In the genomic region with DNA sequence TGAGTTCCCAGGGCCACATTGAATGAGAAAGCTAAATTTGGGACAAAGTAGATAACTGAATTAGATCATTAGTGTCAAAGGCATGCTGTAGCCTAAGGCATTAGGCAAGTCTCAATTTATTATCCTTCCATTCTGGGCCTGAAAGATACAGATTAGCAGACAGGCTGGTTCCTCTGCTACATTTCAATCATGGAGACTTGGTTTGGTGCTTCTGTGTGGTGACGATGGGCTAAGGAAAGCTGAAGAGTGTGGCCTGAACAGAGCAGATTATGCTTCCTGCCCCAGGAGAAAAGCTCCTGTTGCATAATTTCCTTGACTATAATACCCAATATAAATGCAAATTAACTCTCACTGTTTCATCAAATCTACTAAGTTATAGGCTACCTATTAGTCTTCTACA, we compare ENCODE assay signal across 16 mouse cellular contexts. TPM values are rescaled to one million over a fixed set of nuclear protein-coding genes. Genes with fewer than 3 reads are reported as not detected.
"Had no signal": no experiment of that assay in that cellular context is flagged by ENCODE, and none has a peak within 500 bp of the region (broad histone marks: within the 10 kb centered on the region; RNA-seq: fewer than 3 reads in every experiment).

No protein-coding gene starts in this region.

- ATAC-seq: intestine, postnatal 0 days; liver, postnatal 0 days had no signal

- H3K4me3 ChIP-seq: limb, embryonic 15.5 days; liver, embryonic 13.5 days; lung, embryonic 15.5 days; megakaryocyte, embryonic 14.5 days; neural tube, embryonic 13.5 days; stomach, embryonic 15.5 days had no signal

- H3K27ac ChIP-seq: limb, embryonic 15.5 days; liver, embryonic 13.5 days; lung, embryonic 15.5 days; macrophage; neural tube, embryonic 13.5 days; stomach, embryonic 15.5 days had no signal

- H3K27me3 ChIP-seq: limb, embryonic 15.5 days; liver, embryonic 13.5 days; lung, embryonic 15.5 days; neural tube, embryonic 13.5 days; stomach, embryonic 15.5 days had no signal

- H3K4me1 ChIP-seq: liver, embryonic 13.5 days; megakaryocyte, embryonic 14.5 days had no signal

- H3K4me2 ChIP-seq: limb, embryonic 15.5 days; liver, embryonic 13.5 days; lung, embryonic 15.5 days; neural tube, embryonic 13.5 days; stomach, embryonic 15.5 days had no signal

- H3K36me3 ChIP-seq: limb, embryonic 15.5 days; liver, embryonic 13.5 days; lung, embryonic 15.5 days; neural tube, embryonic 13.5 days; stomach, embryonic 15.5 days had no signal

- H3K9me3 ChIP-seq: limb, embryonic 15.5 days; liver, embryonic 13.5 days; lung, embryonic 15.5 days; neural tube, embryonic 13.5 days; stomach, embryonic 15.5 days had no signal

- DNase-seq: kidney, adult 8-10 months; kidney, postnatal 25 days; liver, embryonic 13.5 days; liver, postnatal 0 days; lung, postnatal 14 days; right cerebral cortex, postnatal 14 days; thymus, adult 2 months; thymus, postnatal 4 days had no signal

- H3K9ac ChIP-seq: limb, embryonic 15.5 days; liver, embryonic 13.5 days; liver, postnatal 0 days; lung, embryonic 15.5 days; neural tube, embryonic 13.5 days; stomach, embryonic 15.5 days had no signal

RNA-seq across cellular contexts. Expression of a gene that starts 31.7 kb away (rescaled TPM):
- polyA plus RNA-seq: macrophage; spleen, adult 2 months; thymus, adult 2 months had no signal
